In the genomic region with DNA sequence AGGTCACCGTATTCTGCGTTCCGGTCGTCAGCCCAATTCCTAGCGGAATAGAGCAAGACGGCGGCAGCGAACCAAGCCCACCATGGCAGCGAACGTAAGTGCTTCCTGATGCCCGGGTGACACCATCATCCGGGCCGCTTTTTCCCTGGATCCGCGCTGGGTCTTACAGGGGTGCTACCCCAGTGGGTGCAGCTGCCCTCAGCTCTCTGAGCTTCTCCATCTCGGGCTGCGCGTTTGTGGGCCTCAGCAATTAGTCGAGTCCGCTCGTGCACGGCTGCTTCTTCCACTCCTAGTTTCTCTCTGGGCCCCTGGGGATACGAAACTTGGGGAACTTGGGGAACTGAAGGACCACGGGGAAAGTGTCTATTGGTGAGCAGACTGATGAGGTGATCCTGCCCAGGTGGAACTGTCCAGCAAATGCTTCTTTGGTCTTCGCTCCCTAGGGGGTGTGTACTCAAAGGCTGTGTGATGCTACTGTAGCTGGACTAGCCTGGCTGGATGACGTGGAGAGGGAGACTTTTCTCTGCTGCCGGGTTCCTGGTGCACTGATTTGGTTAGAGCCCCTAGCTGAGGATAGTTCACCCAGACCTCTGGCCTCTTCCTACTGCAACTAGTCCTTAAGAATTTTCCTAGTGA, we compare ENCODE assay signal across 8 mouse cellular contexts. TPM values are rescaled to one million over a fixed set of nuclear protein-coding genes. Genes with fewer than 3 reads are reported as not detected.
DNase-seq lines count a peak whose midpoint lies in the region; ATAC-seq and TF ChIP-seq lines count a peak whose summit lies in the region.

No protein-coding gene starts in this region.

- no peaks in the 10 kb centered on the region for H3K9me3 ChIP-seq in heart, embryonic 12.5 days (replicated peaks)
- no peaks in the 10 kb centered on the region for H3K9me3 ChIP-seq in lung, embryonic 16.5 days (ENCODE audit: control insufficient read depth, low read length)

- peak overlapping the region; percentile 80 for H3K4me2 ChIP-seq in heart, embryonic 12.5 days
- peak overlapping the region; percentile 79 for H3K4me2 ChIP-seq in lung, embryonic 16.5 days (ENCODE audit: low read depth, low read length)

- H3K9ac ChIP-seq in heart, embryonic 12.5 days = peak overlapping the region; percentile 82
- H3K9ac ChIP-seq in lung, embryonic 16.5 days (ENCODE audit: low read length) = peak overlapping the region; percentile 84

- peak overlapping the region; percentile 33; the same call in 1 of the 2 replicates for H3K27ac ChIP-seq in heart, embryonic 12.5 days (ENCODE audit: poor library complexity, severe bottlenecking)
- H3K27ac ChIP-seq in lung, embryonic 16.5 days (ENCODE audit: low read length) = peak overlapping the region; percentile 54

- in situ Hi-C loops in Patski (cut with MboI; ENCODE audit: low pct_unique_long_range_greater_than_20kb) = no loop called here

- CTCF ChIA-PET in Patski (lab: Charles Lee) = no interaction called here

- peaks cover 20% of the 10 kb centered on the region for H3K4me1 ChIP-seq in heart, embryonic 12.5 days (replicated peaks)
- H3K4me1 ChIP-seq in lung, embryonic 16.5 days (replicated peaks; ENCODE audit: control insufficient read depth, insufficient read depth, low read length) = peaks cover 15% of the 10 kb centered on the region

- ATAC-seq in heart, embryonic 12.5 days (ENCODE audit: insufficient number of reproducible peaks, low FRiP score) = peak; percentile 40
- ATAC-seq in Patski = peak; percentile 26
- peak; percentile 42 for ATAC-seq in lung, embryonic 16.5 days (ENCODE audit: low read depth)

- peak overlapping the region; percentile 83 for H3K4me3 ChIP-seq in heart, embryonic 12.5 days
- peak overlapping the region; percentile 87 for H3K4me3 ChIP-seq in lung, embryonic 16.5 days (ENCODE audit: low read length)

- POLR2A ChIA-PET in Patski (lab: Charles Lee) = no interaction called here

- TF ChIP-seq CTCF in Patski (IDR thresholded peaks at IDR 0.05) = no peak

- H3K36me3 ChIP-seq in heart, embryonic 12.5 days = peaks cover 27% of the 10 kb centered on the region
- peaks cover 6% of the 10 kb centered on the region; the same call in 1 of the 2 replicates for H3K36me3 ChIP-seq in lung, embryonic 16.5 days (ENCODE audit: control insufficient read depth, insufficient read depth, low read length)

- no peaks in the 10 kb centered on the region for H3K27me3 ChIP-seq in heart, embryonic 12.5 days (replicated peaks)
- no peaks in the 10 kb centered on the region for H3K27me3 ChIP-seq in Patski
- no peaks in the 10 kb centered on the region for H3K27me3 ChIP-seq in lung, embryonic 16.5 days (ENCODE audit: control insufficient read depth, insufficient read depth, low read depth, low read length)

- no peak for DNase-seq in heart, adult 8-10 months (ENCODE audit: low spot score)
- DNase-seq in Patski (ENCODE audit: low read depth, low spot score) (no peak), adipocyte (ENCODE audit: low spot score) (no peak)
- DNase-seq in forelimb bud, embryonic 11.5 days (ENCODE audit: low read depth, low spot score) = peak; percentile 9
- no peak for DNase-seq in adrenal gland, postnatal 14 days
- DNase-seq in adrenal gland, postnatal 4 days (ENCODE audit: low spot score in 2 of 2) = no peak

- under 1% methylated on average over 27 of the region's 27 CpGs for WGBS in heart, embryonic 12.5 days
- 0% methylated on average over 27 of the region's 27 CpGs for WGBS in lung, embryonic 16.5 days

RNA-seq across cellular contexts. Expression of a gene that starts 0.4 kb away (rescaled TPM):
- polyA plus RNA-seq in heart, embryonic 12.5 days (2016; fragmentation: Nextera tagmentation; extraction: Ambion mirVana) = 33.0 and 35.4 TPM in 2 replicates
- 10 to 100 TPM; 22.0 to 29.4 (median 26.1) TPM for total RNA-seq in heart, adult 8-10 months (2022)
- polyA plus RNA-seq in Patski (2021) = 59.2 TPM
- 52.4 and 57.1 TPM in 2 replicates for polyA plus RNA-seq in lung, embryonic 16.5 days (2015; fragmentation: Nextera tagmentation; extraction: Ambion mirVana)
- 27.6 and 34.2 TPM in 2 replicates for total RNA-seq in adrenal gland, postnatal 14 days (2021)
- total RNA-seq in adrenal gland, postnatal 4 days (2021) = 10 to 100 TPM; 40.6 to 42.4 TPM

RNA-seq across cellular contexts. Expression of a gene that starts 0.6 kb away (rescaled TPM):
- 29.4 and 29.6 TPM in 2 replicates for polyA plus RNA-seq in heart, embryonic 12.5 days (2016; fragmentation: Nextera tagmentation; extraction: Ambion mirVana)
- total RNA-seq in heart, adult 8-10 months (2022) = 10 to 100 TPM; 14.5 to 20.5 (median 16.6) TPM
- polyA plus RNA-seq in Patski (2021) = 24.0 TPM
- polyA plus RNA-seq in lung, embryonic 16.5 days (2015; fragmentation: Nextera tagmentation; extraction: Ambion mirVana) = 22.2 and 23.8 TPM in 2 replicates
- total RNA-seq in adrenal gland, postnatal 14 days (2021) = 16.2 and 20.0 TPM in 2 replicates
- total RNA-seq in adrenal gland, postnatal 4 days (2021) = 10 to 100 TPM; 17.0 to 17.6 TPM

RNA-seq across cellular contexts. Expression of a gene that starts 41.8 kb away (rescaled TPM):
- 13.4 and 14.4 TPM in 2 replicates for polyA plus RNA-seq in heart, embryonic 12.5 days (2016; fragmentation: Nextera tagmentation; extraction: Ambion mirVana)
- 10 to 100 TPM in 3 of 4 experiments, 1 to 10 TPM in 1; 9.6 to 11.0 (median 10.7) TPM for total RNA-seq in heart, adult 8-10 months (2022)
- polyA plus RNA-seq in Patski (2021) = 45.1 TPM
- 17.9 and 18.9 TPM in 2 replicates for polyA plus RNA-seq in lung, embryonic 16.5 days (2015; fragmentation: Nextera tagmentation; extraction: Ambion mirVana)
- 12.5 and 14.6 TPM in 2 replicates for total RNA-seq in adrenal gland, postnatal 14 days (2021)
- 10 to 100 TPM; 21.8 to 23.0 TPM for total RNA-seq in adrenal gland, postnatal 4 days (2021)

RNA-seq across cellular contexts. Expression of a gene that starts 41.8 kb away (rescaled TPM):
- polyA plus RNA-seq in heart, embryonic 12.5 days (2016; fragmentation: Nextera tagmentation; extraction: Ambion mirVana) = 178 and 181 TPM in 2 replicates
- 10 to 100 TPM; 61.4 to 69.1 (median 65.6) TPM for total RNA-seq in heart, adult 8-10 months (2022)
- polyA plus RNA-seq in Patski (2021) = 82.6 TPM
- polyA plus RNA-seq in lung, embryonic 16.5 days (2015; fragmentation: Nextera tagmentation; extraction: Ambion mirVana) = 245 and 255 TPM in 2 replicates
- total RNA-seq in adrenal gland, postnatal 14 days (2021) = 38.2 and 39.5 TPM in 2 replicates
- 10 to 100 TPM; 58.6 to 62.8 TPM for total RNA-seq in adrenal gland, postnatal 4 days (2021)
